Mouse (Mus musculus) lung, postnatal 36 days (tissue): ENCODE measurements at regions not wholly inside any gene's neighbourhood (a gene's known extent, or its start where the extent isn't known, plus 50 kb on each side); places are given as distances from the start of the nearest gene placed in this dataset.

Experiments used
- DNase-seq: peaks from one replicate; pipeline ENCODE4 v3.0.0; 2022; ENCODE audit warnings: mixed read lengths

GRCm38 (mm10) chr4:153227680-153228420, 254.8 kb downstream of the Ajap1 start:
- DNase-seq = no peak

- peak; percentile 11 for DNase-seq
Observed at GRCm38 (mm10) chr4:153224618-153225177, 257.9 kb downstream of the Ajap1 start.

- DNase-seq = no peak
Observed at GRCm38 (mm10) chr4:153223019-153223418, 259.6 kb downstream of the Ajap1 start.

- no peak for DNase-seq
Observed at GRCm38 (mm10) chr4:153220485-153220884, 262.1 kb downstream of the Ajap1 start.

GRCm38 (mm10) chr4:153220074-153220473, 262.5 kb downstream of the Ajap1 start:
- no peak for DNase-seq

- peak; percentile 2 for DNase-seq
Observed at GRCm38 (mm10) chr4:153217541-153217980, 265.1 kb downstream of the Ajap1 start.

- no peak for DNase-seq
Observed at GRCm38 (mm10) chr4:153212095-153212494, 270.5 kb downstream of the Ajap1 start.

GRCm38 (mm10) chr4:153208822-153209221, 273.8 kb downstream of the Ajap1 start:
- no peak for DNase-seq

- no peak for DNase-seq
Observed at GRCm38 (mm10) chr4:153208215-153208614, 274.4 kb downstream of the Ajap1 start.

- no peak for DNase-seq
Observed at GRCm38 (mm10) chr4:153207578-153208102, 275.0 kb downstream of the Ajap1 start.

GRCm38 (mm10) chr4:153206789-153207457, 275.7 kb downstream of the Ajap1 start:
- DNase-seq = no peak

GRCm38 (mm10) chr4:153204764-153205163, 277.8 kb downstream of the Ajap1 start:
- no peak for DNase-seq

GRCm38 (mm10) chr4:153200799-153201770, 281.5 kb downstream of the Ajap1 start:
- no peak for DNase-seq

GRCm38 (mm10) chr4:153189485-153189884, 293.1 kb downstream of the Ajap1 start:
- DNase-seq = peak; percentile 24

GRCm38 (mm10) chr4:153188504-153189031, 294.0 kb downstream of the Ajap1 start:
- DNase-seq = no peak

GRCm38 (mm10) chr4:153187959-153188503, 294.6 kb downstream of the Ajap1 start:
- no peak for DNase-seq

GRCm38 (mm10) chr4:153177496-153177895, 305.1 kb downstream of the Ajap1 start:
- DNase-seq = no peak

GRCm38 (mm10) chr4:153175660-153176059, 307.0 kb downstream of the Ajap1 start:
- DNase-seq = peak; percentile 10

GRCm38 (mm10) chr4:153175077-153175476, 307.5 kb downstream of the Ajap1 start:
- no peak for DNase-seq

- DNase-seq = no peak
Observed at GRCm38 (mm10) chr4:153169991-153170390, 312.6 kb downstream of the Ajap1 start.

GRCm38 (mm10) chr4:153164810-153165209, 317.8 kb downstream of the Ajap1 start:
- DNase-seq = no peak

- no peak for DNase-seq
Observed at GRCm38 (mm10) chr4:153160115-153160514, 322.5 kb downstream of the Ajap1 start.
